ENCODE assay signal across 34 mouse cellular contexts in the genomic region with DNA sequence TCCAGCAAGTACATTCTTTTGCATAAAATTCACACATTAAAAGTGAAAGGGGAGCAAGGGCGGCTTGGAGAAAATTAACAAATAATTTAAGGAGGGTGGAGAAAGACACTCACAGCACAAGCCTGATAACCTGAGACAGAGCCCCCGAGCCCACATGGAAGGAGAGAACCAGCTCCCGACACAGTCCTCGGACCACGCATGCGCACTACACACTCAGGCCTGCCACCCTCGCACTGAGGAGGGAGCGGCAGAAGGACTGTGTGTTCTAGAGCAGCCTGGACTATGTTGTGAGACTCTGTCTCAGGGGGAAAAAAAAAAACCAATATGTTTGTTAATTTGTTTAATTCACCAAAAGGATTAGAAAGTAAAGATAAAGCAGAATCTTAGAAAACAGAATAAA. TPM values are rescaled to one million over a fixed set of nuclear protein-coding genes. Genes with fewer than 3 reads are reported as not detected.
DNase-seq lines count a peak whose midpoint lies in the region; ATAC-seq lines count a peak whose summit lies in the region.
"Had no signal": no experiment of that assay in that cellular context is flagged by ENCODE, and none has a peak within 500 bp of the region (broad histone marks: within the 10 kb centered on the region; RNA-seq: fewer than 3 reads in every experiment).

No protein-coding gene starts in this region.

- ATAC-seq in midbrain, embryonic 11.5 days (ENCODE audit: low FRiP score): no peak
- ATAC-seq in midbrain, embryonic 16.5 days: no peak
- ATAC-seq: forebrain, embryonic 13.5 days; forebrain, embryonic 16.5 days had no signal

- no peak overlapping the region for H3K27ac ChIP-seq in midbrain, embryonic 11.5 days (ENCODE audit: low read depth, low read length)
- H3K27ac ChIP-seq in midbrain, embryonic 16.5 days (ENCODE audit: low read length): no peak overlapping the region
- H3K27ac ChIP-seq: forebrain, embryonic 10.5 days; forebrain, embryonic 13.5 days; gastrocnemius, adult 2 months; heart, adult 2 months; heart, embryonic 10.5 days; hindbrain, embryonic 12.5 days; hindbrain, embryonic 15.5 days had no signal

- H3K36me3 ChIP-seq in midbrain, embryonic 11.5 days (ENCODE audit: control insufficient read depth, insufficient read depth, low read length): no peaks in the 10 kb centered on the region
- no peaks in the 10 kb centered on the region for H3K36me3 ChIP-seq in midbrain, embryonic 16.5 days (ENCODE audit: control insufficient read depth, insufficient read depth, low read length)
- H3K36me3 ChIP-seq: forebrain, embryonic 10.5 days; heart, embryonic 10.5 days; hindbrain, embryonic 12.5 days; hindbrain, embryonic 15.5 days had no signal

- no peak overlapping the region for H3K4me2 ChIP-seq in midbrain, embryonic 11.5 days
- no peak overlapping the region for H3K4me2 ChIP-seq in midbrain, embryonic 16.5 days (ENCODE audit: low read length)
- H3K4me2 ChIP-seq: forebrain, embryonic 13.5 days; hindbrain, embryonic 12.5 days; hindbrain, embryonic 15.5 days had no signal

- no peaks in the 10 kb centered on the region for H3K9me3 ChIP-seq in midbrain, embryonic 11.5 days (ENCODE audit: control insufficient read depth, low read length)
- no peaks in the 10 kb centered on the region for H3K9me3 ChIP-seq in midbrain, embryonic 16.5 days (replicated peaks; ENCODE audit: control insufficient read depth, low read length, poor library complexity, severe bottlenecking)
- H3K9me3 ChIP-seq: forebrain, embryonic 10.5 days; forebrain, embryonic 13.5 days; heart, embryonic 10.5 days; hindbrain, embryonic 12.5 days; hindbrain, embryonic 15.5 days had no signal

- no peak overlapping the region for H3K9ac ChIP-seq in midbrain, embryonic 11.5 days (ENCODE audit: low read length)
- no peak overlapping the region for H3K9ac ChIP-seq in midbrain, embryonic 16.5 days (ENCODE audit: low read depth, low read length)
- H3K9ac ChIP-seq: forebrain, embryonic 13.5 days; hindbrain, embryonic 12.5 days; hindbrain, embryonic 15.5 days had no signal

- H3K27me3 ChIP-seq in midbrain, embryonic 11.5 days (ENCODE audit: control insufficient read depth, insufficient read depth, low read length): no peaks in the 10 kb centered on the region
- no peaks in the 10 kb centered on the region for H3K27me3 ChIP-seq in midbrain, embryonic 16.5 days (ENCODE audit: control insufficient read depth, insufficient read depth, low read depth, low read length)
- H3K27me3 ChIP-seq: forebrain, embryonic 13.5 days; hindbrain, embryonic 12.5 days; hindbrain, embryonic 15.5 days had no signal

- no peak overlapping the region for H3K4me3 ChIP-seq in midbrain, embryonic 11.5 days (ENCODE audit: low read depth, low read length)
- H3K4me3 ChIP-seq in midbrain, embryonic 16.5 days (ENCODE audit: low read depth, low read length): no peak overlapping the region
- H3K4me3 ChIP-seq: forebrain, embryonic 10.5 days; forebrain, embryonic 13.5 days; gastrocnemius, adult 2 months; heart, adult 2 months; heart, embryonic 10.5 days; hindbrain, embryonic 12.5 days; hindbrain, embryonic 15.5 days had no signal

- no peaks in the 10 kb centered on the region for H3K4me1 ChIP-seq in midbrain, embryonic 11.5 days (ENCODE audit: control insufficient read depth, insufficient read depth, low read length)
- H3K4me1 ChIP-seq in midbrain, embryonic 16.5 days (ENCODE audit: control insufficient read depth, insufficient read depth, low read length): no peaks in the 10 kb centered on the region
- H3K4me1 ChIP-seq: forebrain, embryonic 10.5 days; forebrain, embryonic 13.5 days; hindbrain, embryonic 12.5 days; hindbrain, embryonic 15.5 days had no signal

- peak; percentile 14 for DNase-seq in embryo, embryonic 10 days (ENCODE audit: low spot score)
- DNase-seq in embryo, embryonic 11 days: no peak
- DNase-seq in midbrain, embryonic 11.5 days (ENCODE audit: low spot score, missing footprints): peak; percentile 79
- DNase-seq in ES-CJ7 (ENCODE audit: low read depth, low spot score): peak; percentile 78
- peak; percentile 49 for DNase-seq in testis, postnatal 14 days (ENCODE audit: low spot score)
- no peak for DNase-seq in right cerebral cortex, postnatal 4 days
- DNase-seq in gastrocnemius, postnatal 4 days (ENCODE audit: low spot score in 2 of 2): no peak
- DNase-seq: adrenal gland, adult 2 months; adrenal gland, postnatal 14 days; B cell, adult 2 months; cerebellum, adult 11 months; cerebellum, adult 2 months; cerebellum, adult 9-11 months; cerebellum, postnatal 25 days; gastrocnemius, adult 2 months; gastrocnemius, postnatal 25 days; heart, adult 2 months had no signal

- 73% methylated on average over 8 of the region's 8 CpGs for WGBS in midbrain, embryonic 11.5 days
- 76% methylated on average over 8 of the region's 8 CpGs for WGBS in midbrain, embryonic 16.5 days

RNA-seq across cellular contexts. Expression of gene Cxcr2, which starts 12.0 kb away (rescaled TPM):
- polyA plus RNA-seq in midbrain, embryonic 11.5 days (2014; fragmentation: Nextera tagmentation; extraction: Ambion mirVana): 0.07 and 0.15 TPM in 2 replicates
- 0.08 and 0.09 TPM in 2 replicates for polyA plus RNA-seq in midbrain, embryonic 16.5 days (2015; fragmentation: Nextera tagmentation; extraction: Ambion mirVana)
- under 1 TPM in 1 of 2 experiments, not detected in 1; 0.08 TPM for total RNA-seq in gastrocnemius, postnatal 4 days (2021)
- total RNA-seq: gastrocnemius, postnatal 25 days had no signal
- polyA plus RNA-seq: adrenal gland, adult 2 months; heart, embryonic 14.5 days; hindbrain, embryonic 12.5 days had no signal

RNA-seq across cellular contexts. Expression of gene Rufy4, which starts 16.4 kb away (rescaled TPM):
- 0.22 and 0.25 TPM in 2 replicates for polyA plus RNA-seq in midbrain, embryonic 11.5 days (2014; fragmentation: Nextera tagmentation; extraction: Ambion mirVana)
- 0.17 and 0.49 TPM in 2 replicates for polyA plus RNA-seq in midbrain, embryonic 16.5 days (2015; fragmentation: Nextera tagmentation; extraction: Ambion mirVana)
- total RNA-seq in gastrocnemius, postnatal 4 days (2021): under 1 TPM; 0.52 to 0.54 TPM
- total RNA-seq: ES-E14 had no signal

RNA-seq across cellular contexts. Expression of gene Tns1, which starts 17.5 kb away (rescaled TPM):
- 6.9 and 9.3 TPM in 2 replicates for polyA plus RNA-seq in midbrain, embryonic 11.5 days (2014; fragmentation: Nextera tagmentation; extraction: Ambion mirVana)
- polyA plus RNA-seq in midbrain, embryonic 16.5 days (2015; fragmentation: Nextera tagmentation; extraction: Ambion mirVana): 8.2 and 11.8 TPM in 2 replicates
- total RNA-seq in gastrocnemius, postnatal 4 days (2021): 100 to 1,000 TPM; 259 to 265 TPM

RNA-seq across cellular contexts. Expression of gene Cxcr1, which starts 52.6 kb away (rescaled TPM):
- not detected in 2 replicates for polyA plus RNA-seq in midbrain, embryonic 11.5 days (2014; fragmentation: Nextera tagmentation; extraction: Ambion mirVana)
- polyA plus RNA-seq in midbrain, embryonic 16.5 days (2015; fragmentation: Nextera tagmentation; extraction: Ambion mirVana): not detected in 2 replicates
- not detected for total RNA-seq in gastrocnemius, postnatal 4 days (2021)
- total RNA-seq: adrenal gland, adult 2 months; adrenal gland, postnatal 14 days; adrenal gland, postnatal 4 days; common myeloid progenitor, adult 5-6 weeks; ES-E14; gastrocnemius, adult 2 months; gastrocnemius, postnatal 25 days; granulocyte monocyte progenitor cell, adult 5-6 weeks; heart, adult 2 months; heart, postnatal 25 days had no signal
- polyA plus RNA-seq: adrenal gland, adult 2 months; cerebellum, adult 2 months; embryonic facial prominence, embryonic 11.5 days; embryonic facial prominence, embryonic 14.5 days; forebrain, embryonic 10.5 days; forebrain, embryonic 13.5 days; forebrain, embryonic 16.5 days; heart, adult 2 months; heart, embryonic 10.5 days; heart, embryonic 14.5 days; heart, postnatal 0 days; hindbrain, embryonic 12.5 days; hindbrain, embryonic 15.5 days; intestine, embryonic 14.5 days had no signal

Comparison
In these comparisons a context has a peak if more than half of its experiments do, and no peak if none do; other contexts are left out.
1. DNase-seq: peak in embryo, embryonic 10 days (single experiment), midbrain, embryonic 11.5 days (single experiment), ES-CJ7 (single experiment) and testis, postnatal 14 days (single experiment); none in embryo, embryonic 11 days (single experiment), right cerebral cortex, postnatal 4 days (single experiment) and gastrocnemius, postnatal 4 days (0 of 2).